Mouse (Mus musculus): ENCODE results near the gene Fam198a.

DNA sequence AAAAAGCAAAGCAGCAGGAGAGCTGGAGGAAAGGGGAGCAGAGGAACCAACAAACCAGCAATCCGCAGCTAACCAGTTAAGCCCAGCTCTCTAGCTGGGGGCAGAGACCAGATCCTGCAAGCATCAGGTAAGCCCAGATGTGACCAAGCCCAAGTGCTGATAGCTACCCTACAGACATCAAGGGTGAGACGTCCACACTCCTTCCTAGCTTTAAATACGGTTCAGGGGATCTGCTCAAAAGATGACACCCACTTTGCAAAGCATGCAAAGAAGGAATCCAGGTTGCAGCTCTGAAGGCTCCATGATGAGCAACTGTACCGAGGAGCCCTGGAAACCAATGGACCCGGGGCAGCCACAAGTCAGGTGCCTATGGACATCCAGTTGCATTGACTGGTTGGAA, 44.3 kb upstream of the Fam198a start:
- TF ChIP-seq POLR2A (IDR thresholded peaks at IDR 0.05; ENCODE audit: extremely low read depth, insufficient read depth, low read length), result no peak
- no peak for TF ChIP-seq CTCF (IDR thresholded peaks at IDR 0.05; ENCODE audit: low read depth, low read length)

All from liver, adult 2 months (tissue).